Mouse (Mus musculus) gastrocnemius, adult 18-20 months (tissue): ENCODE results near the gene Aox4. TPM values are rescaled to one million over a fixed set of nuclear protein-coding genes. Genes with fewer than 3 reads are reported as not detected.

Experiments used
- DNase-seq: peaks from one replicate; pipeline ENCODE4 v3.0.0; 2021; ENCODE audit warnings: low spot score
- total RNA-seq, 2 experiments: library from RNA; stranded (reverse); gene quantifications; 2 replicates each; pipeline ENCODE4 v1.2.3; 2021

Gene Aox4
- total RNA-seq, 2 experiments from 2014 or later: 0.07 TPM; not detected in 1

DNA sequence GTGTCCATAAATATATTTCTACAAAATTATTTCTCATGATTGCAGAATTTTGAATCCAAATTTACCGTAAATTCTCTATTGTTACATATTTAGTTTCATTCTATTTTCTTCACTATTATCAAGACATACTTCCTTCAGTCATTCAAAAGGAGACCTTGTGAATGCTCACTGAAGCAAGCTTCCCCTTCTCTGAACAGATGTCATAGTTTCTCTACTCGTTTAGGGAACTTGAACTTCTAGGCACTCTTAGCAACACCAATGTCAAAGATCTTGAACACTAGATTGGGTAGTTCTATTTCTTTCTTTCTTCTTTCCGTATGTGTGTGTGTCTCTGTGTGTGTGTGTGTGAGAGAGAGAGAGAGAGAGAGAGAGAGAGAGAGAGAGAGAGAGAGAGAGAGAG is 34.3 kb downstream of the Aox4 start:
- no peak for DNase-seq

GRCm38 (mm10) chr1:58248518-58248917 is 38.3 kb downstream of the Aox4 start:
- DNase-seq: no peak

- DNase-seq: no peak
These were observed 43.3 kb downstream of the Aox4 start for GRCm38 (mm10) chr1:58253466-58253865.

DNA sequence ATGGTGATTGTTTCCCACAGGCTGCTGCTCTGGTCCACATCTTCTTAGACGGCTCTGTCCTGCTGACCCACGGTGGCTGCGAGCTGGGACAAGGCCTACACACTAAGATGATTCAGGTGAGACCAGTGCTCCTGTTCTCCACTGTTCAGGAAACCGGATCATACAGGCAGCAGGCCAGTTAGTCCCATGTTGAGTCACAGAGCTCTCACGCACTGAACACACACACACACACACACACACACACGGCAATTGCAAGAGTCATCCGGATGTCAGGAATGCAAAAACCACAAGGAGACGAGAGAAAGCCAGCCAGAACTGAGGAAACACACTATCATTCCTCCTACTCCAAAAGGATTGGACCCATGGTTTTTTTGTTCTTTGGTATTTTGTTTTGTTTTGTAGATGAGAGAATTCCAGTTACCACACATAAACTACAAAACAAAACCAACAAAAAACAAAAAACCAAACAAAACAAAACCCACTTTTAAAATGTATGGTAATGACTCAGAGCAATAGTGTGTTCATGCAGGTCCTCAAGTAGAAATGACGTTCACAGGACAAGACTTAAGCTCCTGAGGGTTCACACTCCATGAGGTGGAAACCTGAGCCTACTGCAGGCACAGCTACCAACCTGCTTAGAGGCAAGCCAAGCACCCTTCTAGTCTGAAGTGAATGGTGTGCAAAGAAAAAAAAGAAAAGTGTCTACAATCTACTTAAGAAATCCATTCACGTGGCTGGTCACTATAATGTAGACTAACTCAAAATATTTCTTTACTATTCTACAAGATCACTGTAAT is 47.2 kb downstream of the Aox4 start:
- DNase-seq: no peak

GRCm38 (mm10) chr1:58260311-58260710 is 50.1 kb downstream of the Aox4 start:
- no peak for DNase-seq

DNA sequence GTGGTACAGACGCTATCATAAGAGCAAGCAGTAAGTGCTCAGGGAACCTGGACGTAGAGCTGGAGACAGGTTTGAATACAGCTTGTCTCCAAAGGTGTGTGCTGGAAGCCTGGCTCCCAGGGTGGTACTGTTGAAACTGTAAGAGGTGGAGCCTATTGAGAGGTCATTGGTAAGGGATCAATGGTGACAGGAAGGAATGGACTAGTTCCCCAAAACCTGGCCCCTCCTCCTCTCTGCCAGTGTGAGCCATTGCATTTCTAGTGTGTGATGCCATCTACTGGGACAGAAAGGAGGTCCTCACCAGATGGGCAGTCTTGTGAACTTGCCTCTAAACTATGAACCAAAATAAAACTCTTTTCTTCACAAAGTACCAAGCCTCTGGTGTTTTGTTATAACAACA is 58.0 kb downstream of the Aox4 start:
- no peak for DNase-seq

DNA sequence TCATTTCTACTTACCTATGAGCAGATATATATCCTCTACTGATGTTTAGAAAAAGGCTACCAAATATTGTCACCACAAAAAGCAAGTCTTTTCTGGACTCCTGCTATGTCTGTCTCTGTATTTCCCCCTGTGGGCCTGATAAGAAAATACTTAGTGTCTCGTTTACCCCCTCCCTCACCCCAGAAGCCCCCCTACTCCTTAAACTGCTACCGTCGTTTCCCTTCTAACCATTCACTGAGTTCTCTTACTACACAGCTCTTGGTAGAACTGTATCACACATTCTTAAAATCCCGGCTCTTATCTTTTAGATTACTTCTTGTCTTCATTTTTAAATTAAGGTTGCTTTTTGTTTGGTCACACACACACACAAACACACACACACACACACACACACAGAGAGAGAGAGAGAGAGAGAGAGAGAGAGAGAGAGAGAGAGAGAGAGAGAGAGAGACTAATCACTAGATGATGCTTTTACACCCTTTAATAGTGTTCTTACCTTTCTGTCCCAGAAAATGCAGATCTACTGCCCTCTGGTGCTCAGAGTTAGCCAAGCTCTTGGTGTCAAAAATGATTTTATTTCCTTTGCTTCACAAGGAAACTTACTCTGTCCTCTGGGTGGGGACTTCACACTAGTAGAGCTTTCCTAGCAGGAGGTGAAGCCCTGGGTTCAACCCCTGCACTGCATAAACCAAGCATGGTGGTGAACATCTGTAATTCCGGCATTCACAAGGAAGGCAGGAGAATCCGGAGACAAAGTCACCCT is 60.8 kb downstream of the Aox4 start:
- DNase-seq: peak; percentile 22

GRCm38 (mm10) chr1:58275879-58276278 is 65.7 kb downstream of the Aox4 start:
- DNase-seq: no peak

- DNase-seq: no peak
These were observed 67.8 kb downstream of the Aox4 start, which contains the start of gene Aox2 for GRCm38 (mm10) chr1:58278026-58278425. Gene Aox2, plus strand, starts transcription at chr1:58278326.

DNA sequence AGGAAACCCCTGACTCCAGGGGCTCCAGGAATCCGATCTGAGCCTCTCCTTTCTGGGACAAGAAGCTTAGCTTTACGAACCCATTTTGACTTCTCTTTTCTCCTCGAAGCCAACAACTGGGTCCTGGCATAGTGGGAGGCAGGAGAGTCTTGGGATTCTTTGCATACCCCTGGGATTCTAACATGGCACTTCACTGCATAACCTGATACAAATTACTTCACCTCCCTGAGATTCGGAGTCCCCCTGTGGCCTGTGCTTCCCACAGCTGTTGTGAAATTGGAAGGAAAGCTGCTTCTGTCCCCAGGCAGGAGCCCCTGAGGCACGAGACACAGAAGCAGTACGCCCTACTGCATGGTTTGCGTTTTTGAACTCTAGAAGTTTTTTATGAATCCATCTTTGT is 68.3 kb downstream of the Aox4 start:
- no peak for DNase-seq

DNA sequence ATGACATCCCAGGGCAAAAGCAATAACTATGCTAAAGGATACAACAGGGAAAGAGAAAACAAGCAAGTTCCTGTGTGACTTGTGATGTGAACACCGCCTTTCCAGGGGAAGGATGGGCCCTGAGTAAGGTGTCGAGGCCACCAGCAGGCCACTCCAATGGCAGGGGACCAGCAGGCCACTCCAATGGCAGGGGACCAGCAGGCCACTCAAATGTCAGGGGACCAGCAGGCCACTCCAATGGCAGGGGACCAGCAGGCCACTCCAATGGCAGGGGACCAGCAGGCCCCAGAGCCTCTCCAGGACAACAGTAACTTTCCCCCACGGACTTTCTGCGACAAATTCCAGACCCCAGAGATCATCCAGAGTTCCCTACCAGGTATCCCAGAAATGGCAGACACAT is 70.2 kb downstream of the Aox4 start:
- DNase-seq: peak; percentile 59

- DNase-seq: peak; percentile 43
These were observed 70.9 kb downstream of the Aox4 start for GRCm38 (mm10) chr1:58280939-58281624.

DNA sequence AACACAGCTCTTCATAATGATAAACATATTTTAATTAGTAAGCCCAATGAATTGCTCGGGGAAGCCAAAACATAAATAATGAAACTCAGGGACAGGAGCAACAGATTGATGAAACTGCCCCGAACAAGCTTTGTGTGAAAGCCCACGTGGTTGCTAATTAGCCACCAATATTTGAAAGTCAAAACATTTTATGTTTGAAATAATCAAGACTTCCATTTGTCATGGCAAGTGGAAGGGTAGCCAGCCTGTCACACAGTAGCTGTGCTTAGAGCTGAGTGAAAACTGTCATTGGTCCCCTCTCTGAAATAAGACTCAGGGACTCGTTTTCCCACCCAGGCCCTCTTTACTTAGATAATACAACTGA is 71.4 kb downstream of the Aox4 start:
- no peak for DNase-seq

GRCm38 (mm10) chr1:58284505-58284904 is 74.3 kb downstream of the Aox4 start:
- no peak for DNase-seq

DNA sequence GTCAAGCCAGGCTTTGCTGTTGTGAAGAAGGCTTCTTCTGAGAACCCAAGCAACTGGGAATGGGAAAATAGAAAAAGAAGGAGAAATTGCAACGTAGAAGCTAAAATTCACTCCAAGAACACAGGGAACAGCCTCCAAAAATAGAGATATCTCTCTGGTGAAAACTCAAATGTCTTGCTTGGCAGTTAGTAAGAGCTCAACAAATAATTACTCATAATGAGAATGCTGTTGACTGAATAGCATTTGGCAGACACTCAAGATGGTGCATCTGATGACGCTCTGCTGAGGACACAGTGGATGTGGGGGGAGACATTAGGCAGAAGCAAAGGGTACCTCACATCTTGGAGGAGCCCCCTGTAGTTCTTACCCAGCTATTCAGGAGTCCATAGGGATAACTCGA is 77.9 kb downstream of the Aox4 start:
- no peak for DNase-seq

DNA sequence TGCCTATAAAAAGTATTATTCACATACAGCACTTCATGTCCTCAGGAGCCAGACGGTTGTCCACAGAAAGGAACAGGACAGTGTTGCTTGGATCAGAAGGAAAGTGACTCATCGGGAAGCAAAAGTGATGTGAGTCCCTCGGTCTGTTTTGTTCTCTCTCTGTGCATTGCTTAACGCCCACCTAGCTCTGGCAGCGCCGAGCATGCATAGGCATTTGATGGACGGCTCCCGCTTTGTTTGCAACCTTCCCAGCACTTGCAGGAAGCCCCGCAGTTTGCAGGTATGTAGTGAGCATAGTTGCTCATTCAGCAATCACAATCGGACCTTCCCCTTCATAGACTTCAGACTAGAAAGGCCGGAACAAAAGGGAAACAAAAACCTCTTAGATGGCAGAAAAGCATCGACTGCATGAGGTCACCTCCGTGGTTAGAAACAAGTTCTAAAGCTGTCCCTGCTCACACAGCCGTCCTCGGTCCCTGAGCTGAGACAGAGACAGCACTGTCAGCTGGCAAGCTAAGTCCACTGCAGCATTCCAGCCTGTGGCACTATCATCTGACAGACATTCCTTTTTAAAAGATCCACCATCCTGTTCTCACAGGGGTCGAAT is 79.8 kb downstream of the Aox4 start:
- no peak for DNase-seq

DNA sequence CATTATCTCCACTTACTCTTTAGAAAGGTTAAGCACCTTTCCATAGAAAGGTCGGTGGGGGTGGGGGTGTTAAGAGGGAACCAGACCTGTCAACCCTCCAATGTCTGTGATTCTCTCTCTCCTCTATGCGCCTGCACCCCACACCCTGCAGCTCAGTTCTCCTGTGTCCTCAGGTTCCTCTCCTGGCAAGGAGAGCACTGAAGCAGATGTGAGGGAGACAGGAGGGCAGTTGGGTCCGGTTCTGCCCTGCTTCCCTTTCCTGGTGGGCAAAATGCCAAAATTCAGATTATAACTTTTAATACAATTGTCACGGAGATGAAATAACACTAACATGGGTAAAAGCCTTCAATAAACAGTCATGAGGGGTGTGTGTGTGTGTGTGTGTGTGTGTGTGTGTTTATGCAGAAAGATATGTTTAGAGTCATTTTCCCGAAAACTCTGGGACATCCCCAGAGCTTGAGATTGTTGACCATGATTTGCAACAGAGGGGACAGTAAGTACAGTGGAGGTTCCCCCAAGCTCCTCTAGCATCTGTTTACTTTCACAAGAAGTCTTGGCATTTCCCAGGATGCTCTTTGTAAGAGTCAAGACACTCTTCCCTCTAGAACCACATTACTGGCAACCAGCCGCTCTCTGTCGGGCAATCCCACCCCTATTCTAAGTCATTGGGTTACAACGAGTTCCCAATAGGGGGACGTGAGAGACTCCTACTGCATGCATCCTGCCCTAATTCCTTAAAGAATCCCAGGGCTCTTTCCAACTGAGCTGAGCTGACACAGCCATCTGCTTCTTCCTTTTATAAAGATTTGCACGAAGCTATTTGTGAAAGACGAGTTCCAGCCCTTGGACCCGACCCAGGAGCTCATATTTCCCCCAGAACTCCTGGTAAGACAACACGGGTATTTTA is 81.5 kb downstream of the Aox4 start:
- DNase-seq: peak; percentile 29

GRCm38 (mm10) chr1:58294730-58295129 is 84.5 kb downstream of the Aox4 start:
- DNase-seq: no peak

- DNase-seq: peak; percentile 78
These were observed 86.1 kb downstream of the Aox4 start for GRCm38 (mm10) chr1:58296278-58296677.

- DNase-seq: no peak
These were observed 86.6 kb downstream of the Aox4 start for GRCm38 (mm10) chr1:58296821-58297220.

GRCm38 (mm10) chr1:58298347-58298746 is 88.2 kb downstream of the Aox4 start:
- no peak for DNase-seq
